Mouse (Mus musculus) lung, postnatal 36 days (tissue): Measurements from ENCODE around the gene Gzmk.

Experiments used
- DNase-seq: peaks from one replicate; pipeline ENCODE4 v3.0.0; 2022; ENCODE audit warnings: mixed read lengths

Gene Gzmk

GRCm38 (mm10) chr13:113225811-113226210 lies at the start of gene Gzmk:
Gzmk (minus strand) TSS chr13:113225908.
- no peak for DNase-seq

DNA sequence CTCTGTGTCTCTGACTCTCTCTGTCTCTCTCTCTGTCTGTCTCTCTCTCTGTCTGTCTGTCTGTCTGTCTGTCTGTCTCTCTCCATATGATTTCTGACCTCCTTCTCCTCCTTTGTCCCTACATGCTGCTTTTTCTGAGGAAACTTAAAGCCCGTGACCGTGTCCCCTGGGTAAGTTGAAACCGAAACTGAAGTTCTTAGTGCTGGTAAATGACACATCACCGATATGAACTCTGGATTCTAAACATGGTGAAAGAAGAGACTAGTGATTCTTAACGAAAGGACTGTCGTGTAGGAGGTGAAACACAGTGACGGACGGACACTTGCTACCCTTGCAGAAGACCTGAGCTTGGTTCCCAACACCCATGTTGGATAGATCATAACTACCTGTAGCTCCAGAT lies 45.5 kb upstream of the Gzmk start:
- DNase-seq = no peak

DNA sequence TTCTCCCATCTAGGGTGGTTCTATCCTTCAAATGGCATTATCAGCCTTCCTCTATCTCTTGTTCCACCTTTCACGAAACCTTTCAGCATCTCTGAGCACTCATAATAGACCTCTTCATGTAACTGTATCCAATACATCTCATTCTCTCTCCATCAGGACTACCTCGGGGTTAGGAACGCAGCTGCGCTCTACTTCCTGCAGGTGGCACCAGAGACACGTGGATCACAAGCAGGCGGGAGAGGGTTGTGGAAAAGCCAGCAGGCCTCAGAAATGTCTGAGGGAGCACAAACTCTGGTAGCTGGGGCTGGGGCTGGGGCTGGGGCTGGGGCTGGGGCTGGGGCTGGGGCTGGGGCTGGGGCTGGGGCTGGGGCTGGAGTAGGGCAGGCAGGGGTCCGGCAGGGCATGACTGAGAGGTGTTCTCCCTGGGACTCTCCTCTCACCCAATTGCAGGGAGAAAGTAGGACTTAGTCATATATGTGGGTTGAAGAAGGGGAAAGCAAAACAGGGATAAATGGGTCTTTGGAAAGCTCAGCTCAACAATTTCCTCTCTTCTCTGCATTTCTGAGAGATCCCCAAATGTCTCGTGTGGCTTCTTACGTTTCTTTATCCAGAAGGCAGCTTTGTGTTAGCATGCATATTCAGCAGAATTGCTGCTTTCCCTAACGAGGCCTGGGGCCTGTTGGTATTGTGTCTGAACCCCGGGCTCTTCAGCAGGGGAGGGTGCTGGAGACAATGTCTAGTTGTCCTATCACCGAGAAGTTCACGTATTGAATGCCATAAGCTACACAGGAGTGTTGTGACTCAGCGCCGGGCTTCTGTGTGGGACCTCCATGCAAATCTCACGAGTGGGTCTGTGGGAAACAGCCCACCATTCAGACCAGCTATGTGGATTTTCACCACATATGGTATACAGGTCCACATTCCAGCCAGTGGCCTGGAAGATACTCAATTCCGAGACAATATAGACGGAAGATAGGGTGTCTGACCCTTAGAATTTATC lies 44.4 kb upstream of the Gzmk start:
- DNase-seq = peak; percentile 89

- DNase-seq = peak; percentile 13
Measured at GRCm38 (mm10) chr13:113267204-113267603, 41.5 kb upstream of the Gzmk start.

- peak; percentile 89 for DNase-seq
Measured at GRCm38 (mm10) chr13:113266495-113266951, 40.8 kb upstream of the Gzmk start.

- DNase-seq = peak; percentile 75
Measured at GRCm38 (mm10) chr13:113265257-113265656, 39.5 kb upstream of the Gzmk start.

- DNase-seq = no peak
Measured at GRCm38 (mm10) chr13:113262822-113263221, 37.1 kb upstream of the Gzmk start.

DNA sequence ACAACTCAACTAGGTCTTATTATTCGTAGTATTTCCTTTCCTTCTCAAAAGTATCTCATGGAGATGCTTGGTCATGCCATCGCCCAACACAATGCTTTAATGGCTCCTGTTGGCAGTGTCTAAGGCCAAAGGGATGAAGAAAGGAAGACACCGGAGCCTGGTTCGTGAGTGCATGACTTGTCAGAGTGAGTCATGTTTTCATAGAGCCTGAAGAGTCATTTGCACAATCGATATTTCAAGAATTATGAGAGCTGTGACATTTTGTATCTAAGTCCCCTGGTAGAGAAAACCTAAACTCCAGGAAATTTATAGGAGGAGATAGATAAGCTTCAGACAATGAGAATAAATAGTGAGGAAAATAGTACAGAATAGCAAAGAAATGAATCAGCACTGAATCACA lies 33.5 kb upstream of the Gzmk start:
- DNase-seq = no peak

- DNase-seq = no peak
Measured at GRCm38 (mm10) chr13:113257190-113257589, 31.5 kb upstream of the Gzmk start.

GRCm38 (mm10) chr13:113256766-113257165 lies 31.1 kb upstream of the Gzmk start:
- no peak for DNase-seq

DNA sequence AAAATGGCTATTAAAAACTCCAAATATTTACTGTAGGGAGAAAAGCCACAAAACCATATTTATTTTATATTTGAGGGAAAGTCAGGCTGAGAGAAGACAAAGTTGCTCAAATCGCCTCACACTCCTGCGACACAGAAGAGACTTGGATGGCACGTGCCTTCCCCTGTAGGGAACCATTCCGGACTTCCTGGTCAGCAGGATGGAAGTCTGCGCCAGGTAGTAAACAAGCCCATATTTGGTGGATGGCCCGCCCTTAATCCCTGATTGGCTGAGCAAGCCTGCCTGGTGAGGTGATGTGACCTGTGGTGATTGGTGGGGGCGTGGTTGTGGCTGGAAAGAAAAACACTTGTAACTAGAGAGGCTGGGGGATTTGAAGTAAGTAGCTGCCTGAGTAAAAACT lies 26.9 kb upstream of the Gzmk start:
- peak; percentile 62 for DNase-seq

- DNase-seq = peak; percentile 26
Measured at GRCm38 (mm10) chr13:113245025-113245424, 19.3 kb upstream of the Gzmk start.

GRCm38 (mm10) chr13:113242129-113242528 lies 16.4 kb upstream of the Gzmk start:
- no peak for DNase-seq

GRCm38 (mm10) chr13:113227666-113228463 lies 2.2 kb upstream of the Gzmk start:
- DNase-seq = peak; percentile 82

- DNase-seq = peak; percentile 76
Measured at GRCm38 (mm10) chr13:113227076-113227475, 1.4 kb upstream of the Gzmk start.

- DNase-seq = peak; percentile 87
Measured at GRCm38 (mm10) chr13:113224105-113224504, 1.6 kb downstream of the Gzmk start.

GRCm38 (mm10) chr13:113221851-113222250 lies 3.9 kb downstream of the Gzmk start:
- DNase-seq = no peak

GRCm38 (mm10) chr13:113213865-113214264 lies 11.8 kb downstream of the Gzmk start:
- DNase-seq = no peak

GRCm38 (mm10) chr13:113212401-113212800 lies 13.3 kb downstream of the Gzmk start:
- no peak for DNase-seq

DNA sequence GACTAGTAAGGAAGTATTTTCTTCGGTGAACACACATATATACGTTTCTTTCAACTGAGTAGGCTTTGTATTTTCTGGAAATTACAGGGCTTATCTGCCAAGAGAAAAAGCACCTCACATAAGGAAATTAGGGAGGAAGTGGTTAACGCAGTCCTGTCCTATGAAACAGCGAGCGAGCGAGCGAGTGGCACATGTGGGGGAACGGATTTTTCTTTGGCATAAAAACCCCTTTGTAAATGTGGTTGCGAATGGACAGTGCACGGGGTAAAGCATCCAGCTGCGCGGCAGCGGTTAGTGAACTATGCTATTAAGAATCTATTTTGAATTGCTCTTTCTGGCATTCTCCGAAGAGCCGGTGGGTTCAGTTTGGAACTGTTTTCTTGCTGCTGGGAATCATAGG lies 14.4 kb downstream of the Gzmk start:
- DNase-seq = no peak

- DNase-seq = peak; percentile 27
Measured at GRCm38 (mm10) chr13:113209624-113210023, 16.1 kb downstream of the Gzmk start, which contains the start of gene Esm1. Esm1 (plus strand) TSS chr13:113209659.

GRCm38 (mm10) chr13:113205346-113205745 lies 20.4 kb downstream of the Gzmk start:
- DNase-seq = no peak

DNA sequence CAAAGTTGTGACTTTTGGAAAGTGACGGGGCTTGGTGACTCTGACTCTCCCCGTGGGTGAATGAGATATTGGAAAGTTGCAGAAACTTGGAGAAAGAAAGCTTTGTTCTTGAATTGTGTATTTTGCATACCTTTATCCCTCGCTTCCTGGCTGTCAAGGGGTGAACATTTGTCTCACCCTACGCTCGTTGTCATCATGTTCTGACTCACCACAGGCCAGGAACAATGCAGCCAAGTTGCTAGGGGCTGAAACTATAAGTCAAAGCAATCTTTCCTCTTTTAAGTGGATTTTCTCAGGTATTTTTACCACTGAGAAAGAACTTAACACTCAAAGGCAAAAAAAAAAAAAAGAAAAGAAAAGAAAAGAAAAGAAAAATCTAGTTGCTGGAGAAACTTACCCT lies 22.6 kb downstream of the Gzmk start:
- no peak for DNase-seq
